Mouse (Mus musculus): Measurements from ENCODE around the gene Gstp2. TPM values are rescaled to one million over a fixed set of nuclear protein-coding genes. Genes with fewer than 3 reads are reported as not detected.
"Not testable (repeated sequence)": the region's sequence is repeated elsewhere in the genome, so short reads cannot be mapped to it uniquely, and the experiment has no call there.

Gstp2 gene
- polyA plus RNA-seq, 1 experiment from 2014 or later, result not detected

- not testable (repeated sequence) for H3K4me2 ChIP-seq (ENCODE audit: low read depth, low read length); H3K9me3 ChIP-seq (ENCODE audit: control insufficient read depth, low read length); H3K36me3 ChIP-seq (ENCODE audit: control insufficient read depth, insufficient read depth, low read length); H3K4me3 ChIP-seq (ENCODE audit: low read depth, low read length); H3K27me3 ChIP-seq (ENCODE audit: control insufficient read depth, insufficient read depth, low read length); ATAC-seq (ENCODE audit: low read depth); H3K4me1 ChIP-seq (ENCODE audit: control insufficient read depth, insufficient read depth, low read length); H3K9ac ChIP-seq (replicated peaks; ENCODE audit: low read depth, low read length); H3K27ac ChIP-seq (ENCODE audit: low read depth, low read length)
- WGBS, result 45% methylated on average over 2 of the region's 11 CpGs
These were observed 18.7 kb upstream of the Gstp2 start for GRCm38 (mm10) chr19:4064501-4064900.

GRCm38 (mm10) chr19:4063357-4063756 is 17.5 kb upstream of the Gstp2 start:
- 96% methylated on average over 2 of the region's 4 CpGs for WGBS

GRCm38 (mm10) chr19:4060899-4061465 is 15.2 kb upstream of the Gstp2 start:
- H3K36me3 ChIP-seq (ENCODE audit: control insufficient read depth, insufficient read depth, low read length), result no peaks in the 10 kb centered on the region
- no peaks in the 10 kb centered on the region for H3K27me3 ChIP-seq (ENCODE audit: control insufficient read depth, insufficient read depth, low read length)
- H3K4me2 ChIP-seq (ENCODE audit: low read depth, low read length), result no peak overlapping the region
- 92% methylated on average over 6 of the region's 6 CpGs for WGBS
- no peak overlapping the region for H3K9ac ChIP-seq (replicated peaks; ENCODE audit: low read depth, low read length)
- H3K4me1 ChIP-seq (ENCODE audit: control insufficient read depth, insufficient read depth, low read length), result no peaks in the 10 kb centered on the region
- no peak overlapping the region for H3K4me3 ChIP-seq (ENCODE audit: low read depth, low read length)
- ATAC-seq (ENCODE audit: low read depth), result no peak
- H3K27ac ChIP-seq (ENCODE audit: low read depth, low read length), result no peak overlapping the region
- H3K9me3 ChIP-seq (ENCODE audit: control insufficient read depth, low read length), result no peaks in the 10 kb centered on the region

More at GRCm38 (mm10) chr19:4063357-4063756, 17.5 kb upstream of the Gstp2 start:
- not testable (repeated sequence) for H3K4me1 ChIP-seq (ENCODE audit: control insufficient read depth, insufficient read depth, low read length); H3K4me2 ChIP-seq (ENCODE audit: low read depth, low read length); H3K27me3 ChIP-seq (ENCODE audit: control insufficient read depth, insufficient read depth, low read length); H3K27ac ChIP-seq (ENCODE audit: low read depth, low read length); H3K4me3 ChIP-seq (ENCODE audit: low read depth, low read length); H3K9ac ChIP-seq (replicated peaks; ENCODE audit: low read depth, low read length); ATAC-seq (ENCODE audit: low read depth); H3K36me3 ChIP-seq (ENCODE audit: control insufficient read depth, insufficient read depth, low read length); H3K9me3 ChIP-seq (ENCODE audit: control insufficient read depth, low read length)

- H3K4me2 ChIP-seq (ENCODE audit: low read depth, low read length); H3K36me3 ChIP-seq (ENCODE audit: control insufficient read depth, insufficient read depth, low read length); H3K9me3 ChIP-seq (ENCODE audit: control insufficient read depth, low read length); H3K4me3 ChIP-seq (ENCODE audit: low read depth, low read length); H3K4me1 ChIP-seq (ENCODE audit: control insufficient read depth, insufficient read depth, low read length); H3K27ac ChIP-seq (ENCODE audit: low read depth, low read length); ATAC-seq (ENCODE audit: low read depth); H3K9ac ChIP-seq (replicated peaks; ENCODE audit: low read depth, low read length); H3K27me3 ChIP-seq (ENCODE audit: control insufficient read depth, insufficient read depth, low read length): not testable (repeated sequence)
- 92% methylated on average over 8 of the region's 8 CpGs for WGBS
These were observed 14.4 kb upstream of the Gstp2 start for GRCm38 (mm10) chr19:4060044-4060898.

- no peaks in the 10 kb centered on the region for H3K27me3 ChIP-seq (ENCODE audit: control insufficient read depth, insufficient read depth, low read length)
- no peak within 1 kb of the TSS for H3K27ac ChIP-seq (ENCODE audit: low read depth, low read length)
- no peak within 1 kb of the TSS for H3K4me2 ChIP-seq (ENCODE audit: low read depth, low read length)
- no peaks in the 10 kb centered on the region for H3K36me3 ChIP-seq (ENCODE audit: control insufficient read depth, insufficient read depth, low read length)
- no peak within 1 kb of the TSS for H3K9ac ChIP-seq (replicated peaks; ENCODE audit: low read depth, low read length)
- no peak within 1 kb of the TSS for H3K4me3 ChIP-seq (ENCODE audit: low read depth, low read length)
- ATAC-seq (ENCODE audit: low read depth), result no peak
- H3K4me1 ChIP-seq (ENCODE audit: control insufficient read depth, insufficient read depth, low read length), result no peaks in the 10 kb centered on the region
- WGBS, result 76% methylated on average over 15 of the region's 15 CpGs
- no peaks in the 10 kb centered on the region for H3K9me3 ChIP-seq (ENCODE audit: control insufficient read depth, low read length)
These were observed 13.4 kb upstream of the Gstp2 start, which contains the start of gene Gstp3 for GRCm38 (mm10) chr19:4059069-4059740. Gene Gstp3, minus strand, starts transcription at chr19:4059569.

- no peak for ATAC-seq (ENCODE audit: low read depth)
- H3K27ac ChIP-seq (ENCODE audit: low read depth, low read length), result no peak overlapping the region
- H3K36me3 ChIP-seq (ENCODE audit: control insufficient read depth, insufficient read depth, low read length), result no peaks in the 10 kb centered on the region
- no peak overlapping the region for H3K4me3 ChIP-seq (ENCODE audit: low read depth, low read length)
- H3K27me3 ChIP-seq (ENCODE audit: control insufficient read depth, insufficient read depth, low read length), result no peaks in the 10 kb centered on the region
- WGBS, result 91% methylated on average over 5 of the region's 5 CpGs
- no peak overlapping the region for H3K9ac ChIP-seq (replicated peaks; ENCODE audit: low read depth, low read length)
- H3K4me1 ChIP-seq (ENCODE audit: control insufficient read depth, insufficient read depth, low read length), result no peaks in the 10 kb centered on the region
- no peak overlapping the region for H3K4me2 ChIP-seq (ENCODE audit: low read depth, low read length)
- no peaks in the 10 kb centered on the region for H3K9me3 ChIP-seq (ENCODE audit: control insufficient read depth, low read length)
These were observed 12.8 kb upstream of the Gstp2 start for GRCm38 (mm10) chr19:4058581-4058980.

GRCm38 (mm10) chr19:4057962-4058361 is 12.1 kb upstream of the Gstp2 start:
- Histone ChIP-seq H3K36me3 (ENCODE audit: control insufficient read depth, insufficient read depth, low read length) (no peaks in the 10 kb centered on the region), H3K9ac (replicated peaks; ENCODE audit: low read depth, low read length) (no peak overlapping the region), H3K4me3 (ENCODE audit: low read depth, low read length) (no peak overlapping the region), H3K4me2 (ENCODE audit: low read depth, low read length) (no peak overlapping the region), H3K27me3 (ENCODE audit: control insufficient read depth, insufficient read depth, low read length) (no peaks in the 10 kb centered on the region), H3K4me1 (ENCODE audit: control insufficient read depth, insufficient read depth, low read length) (no peaks in the 10 kb centered on the region), H3K27ac (ENCODE audit: low read depth, low read length) (no peak overlapping the region), H3K9me3 (ENCODE audit: control insufficient read depth, low read length) (no peaks in the 10 kb centered on the region)
- ATAC-seq (ENCODE audit: low read depth), result no peak
- 97% methylated on average over 7 of the region's 7 CpGs for WGBS

- Histone ChIP-seq H3K36me3 (ENCODE audit: control insufficient read depth, insufficient read depth, low read length) (no peaks in the 10 kb centered on the region), H3K27ac (ENCODE audit: low read depth, low read length) (no peak overlapping the region), H3K9ac (replicated peaks; ENCODE audit: low read depth, low read length) (no peak overlapping the region), H3K9me3 (ENCODE audit: control insufficient read depth, low read length) (no peaks in the 10 kb centered on the region), H3K4me1 (ENCODE audit: control insufficient read depth, insufficient read depth, low read length) (no peaks in the 10 kb centered on the region), H3K27me3 (ENCODE audit: control insufficient read depth, insufficient read depth, low read length) (no peaks in the 10 kb centered on the region), H3K4me2 (ENCODE audit: low read depth, low read length) (no peak overlapping the region), H3K4me3 (ENCODE audit: low read depth, low read length) (no peak overlapping the region)
- no peak for ATAC-seq (ENCODE audit: low read depth)
- 83% methylated on average over 13 of the region's 13 CpGs for WGBS
These were observed 11.6 kb upstream of the Gstp2 start for GRCm38 (mm10) chr19:4057389-4057788.

GRCm38 (mm10) chr19:4056727-4057126 is 10.9 kb upstream of the Gstp2 start:
- no peak overlapping the region for H3K4me3 ChIP-seq (ENCODE audit: low read depth, low read length)
- no peak for ATAC-seq (ENCODE audit: low read depth)
- no peaks in the 10 kb centered on the region for H3K27me3 ChIP-seq (ENCODE audit: control insufficient read depth, insufficient read depth, low read length)
- H3K27ac ChIP-seq (ENCODE audit: low read depth, low read length), result no peak overlapping the region
- WGBS, result 40% methylated on average over 4 of the region's 4 CpGs
- H3K4me1 ChIP-seq (ENCODE audit: control insufficient read depth, insufficient read depth, low read length), result no peaks in the 10 kb centered on the region
- no peak overlapping the region for H3K4me2 ChIP-seq (ENCODE audit: low read depth, low read length)
- no peak overlapping the region for H3K9ac ChIP-seq (replicated peaks; ENCODE audit: low read depth, low read length)
- H3K9me3 ChIP-seq (ENCODE audit: control insufficient read depth, low read length), result no peaks in the 10 kb centered on the region
- H3K36me3 ChIP-seq (ENCODE audit: control insufficient read depth, insufficient read depth, low read length), result no peaks in the 10 kb centered on the region
